Mouse (Mus musculus) regulatory T cell (primary cell): ENCODE measurements at regions not wholly inside any gene's neighbourhood (a gene's known extent, or its start where the extent isn't known, plus 50 kb on each side); places are given as distances from the start of the nearest gene placed in this dataset.
"Not testable (repeated sequence)": the region's sequence is repeated elsewhere in the genome, so short reads cannot be mapped to it uniquely, and the experiment has no call there.

ENCODE experiments used
- in situ Hi-C: fragments of 300-600 bp; cut with MboI, MseI; formaldehyde crosslinking; loops from one replicate; pipeline ENCODE4 v1.15.1; 2025; ENCODE audit warnings: high pct_unique_total_duplicates

- in situ Hi-C loops, result no loop called here
Observed at GRCm38 (mm10) chr14:86315974-86316373, 825.1 kb downstream of the Diaph3 start.

- in situ Hi-C loops, result no loop called here
Observed at GRCm38 (mm10) chr14:86308949-86309543, 832.0 kb downstream of the Diaph3 start.

GRCm38 (mm10) chr14:86307806-86308205 is 833.2 kb downstream of the Diaph3 start:
- in situ Hi-C loops, result no loop called here

GRCm38 (mm10) chr14:86301666-86302065 is 839.4 kb downstream of the Diaph3 start:
- in situ Hi-C loops, result no loop called here

GRCm38 (mm10) chr14:86300811-86301210 is 840.2 kb downstream of the Diaph3 start:
- in situ Hi-C loops, result no loop called here

- in situ Hi-C loops, result no loop called here
Observed at GRCm38 (mm10) chr14:86297991-86298390, 843.0 kb downstream of the Diaph3 start.

- in situ Hi-C loops, result not testable (repeated sequence)
Observed at GRCm38 (mm10) chr14:86294606-86295005, 846.4 kb downstream of the Diaph3 start.

- in situ Hi-C loops, result no loop called here
Observed at GRCm38 (mm10) chr14:86293804-86294203, 847.2 kb downstream of the Diaph3 start.

- in situ Hi-C loops, result no loop called here
Observed at GRCm38 (mm10) chr14:86293371-86293770, 847.7 kb downstream of the Diaph3 start.

- in situ Hi-C loops, result no loop called here
Observed at GRCm38 (mm10) chr14:86290556-86290955, 850.5 kb downstream of the Diaph3 start.

- in situ Hi-C loops, result loop anchor here (10.0 kb wide), 1 partner anchor 713 kb away; no protein-coding TSS in a partner anchor
Observed at GRCm38 (mm10) chr14:86261640-86262230, 879.3 kb downstream of the Diaph3 start.

GRCm38 (mm10) chr14:86254196-86254595 is 886.8 kb downstream of the Diaph3 start:
- in situ Hi-C loops, result no loop called here

- in situ Hi-C loops, result no loop called here
Observed at GRCm38 (mm10) chr14:86251617-86252016, 889.4 kb downstream of the Diaph3 start.

GRCm38 (mm10) chr14:86247686-86248085 is 893.3 kb downstream of the Diaph3 start:
- in situ Hi-C loops, result no loop called here

- in situ Hi-C loops, result no loop called here
Observed at GRCm38 (mm10) chr14:86246770-86247169, 894.3 kb downstream of the Diaph3 start.

GRCm38 (mm10) chr14:86243662-86244061 is 897.4 kb downstream of the Diaph3 start:
- in situ Hi-C loops, result no loop called here

GRCm38 (mm10) chr14:86242836-86243235 is 898.2 kb downstream of the Diaph3 start:
- in situ Hi-C loops, result no loop called here

GRCm38 (mm10) chr14:86239090-86239489 is 901.9 kb downstream of the Diaph3 start:
- in situ Hi-C loops, result no loop called here

- in situ Hi-C loops, result no loop called here
Observed at GRCm38 (mm10) chr14:86233305-86233704, 907.7 kb downstream of the Diaph3 start.

- in situ Hi-C loops, result no loop called here
Observed at GRCm38 (mm10) chr14:86230609-86231008, 910.4 kb downstream of the Diaph3 start.

GRCm38 (mm10) chr14:86229755-86230154 is 911.3 kb downstream of the Diaph3 start:
- in situ Hi-C loops, result no loop called here

- in situ Hi-C loops, result no loop called here
Observed at GRCm38 (mm10) chr14:86215711-86216110, 925.3 kb downstream of the Diaph3 start.

- in situ Hi-C loops, result no loop called here
Observed at GRCm38 (mm10) chr14:86211654-86212053, 929.4 kb downstream of the Diaph3 start.

- in situ Hi-C loops, result no loop called here
Observed at GRCm38 (mm10) chr14:86204582-86204981, 936.5 kb downstream of the Diaph3 start.
